ENCODE assay signal across 12 mouse cellular contexts in genomic region chr19:57436586-57437021, GRCm38 (mm10). TPM values are rescaled to one million over a fixed set of nuclear protein-coding genes. Genes with fewer than 3 reads are reported as not detected.
A peak's percentile ranks its signal among the peaks of the same experiment; 100 is the strongest.
DNase-seq lines count a peak whose midpoint lies in the region; ATAC-seq and TF ChIP-seq lines count a peak whose summit lies in the region.
"Had no signal": no experiment of that assay in that cellular context is flagged by ENCODE, and none has a peak within 500 bp of the region (broad histone marks: within the 10 kb centered on the region; RNA-seq: fewer than 3 reads in every experiment).

No protein-coding gene starts in this region.

- DNase-seq in liver, postnatal 0 days, result no peak
- DNase-seq in adrenal gland, postnatal 10 days, result peak; percentile 48
- DNase-seq in kidney, adult 9 months, result peak; percentile 32
- DNase-seq in right cerebral cortex, postnatal 4 days, result no peak
- no peak for DNase-seq in thymus, postnatal 25 days
- DNase-seq: cerebellum, adult 2 months; gastrocnemius, adult 2 months had no signal

- H3K36me3 ChIP-seq in liver, postnatal 0 days (replicated peaks; ENCODE audit: insufficient read depth, low read length), result no peaks in the 10 kb centered on the region
- H3K36me3 ChIP-seq in liver, embryonic 12.5 days, result no peaks in the 10 kb centered on the region
- H3K36me3 ChIP-seq: embryonic facial prominence, embryonic 13.5 days; hindbrain, embryonic 10.5 days had no signal

- no peak overlapping the region for H3K27ac ChIP-seq in liver, postnatal 0 days (ENCODE audit: low read depth)
- no peak overlapping the region for H3K27ac ChIP-seq in liver, embryonic 12.5 days
- H3K27ac ChIP-seq: embryonic facial prominence, embryonic 13.5 days; gastrocnemius, adult 2 months; hindbrain, embryonic 10.5 days had no signal

- no peak for TF ChIP-seq EP300 in liver, postnatal 0 days (IDR thresholded peaks at IDR 0.05; ENCODE audit: low read depth)

- ATAC-seq in liver, postnatal 0 days, result peak; percentile 21; the same call in 1 of the 2 replicates
- ATAC-seq in liver, embryonic 12.5 days, result no peak
- ATAC-seq in megakaryocyte, adult 5-6 weeks (ENCODE audit: poor library complexity, severe bottlenecking), result peak; percentile 40; the same call in 1 of the 2 replicates
- ATAC-seq: activated CD4-positive, CD25-positive, alpha-beta regulatory T cell, adult 4 months had no signal

- H3K4me2 ChIP-seq in liver, postnatal 0 days (ENCODE audit: low read depth, low read length), result no peak overlapping the region
- H3K4me2 ChIP-seq in liver, embryonic 12.5 days, result no peak overlapping the region
- H3K4me2 ChIP-seq: embryonic facial prominence, embryonic 13.5 days had no signal

- no peaks in the 10 kb centered on the region for H3K4me1 ChIP-seq in liver, postnatal 0 days (ENCODE audit: insufficient read depth)
- H3K4me1 ChIP-seq in liver, embryonic 12.5 days, result no peaks in the 10 kb centered on the region
- H3K4me1 ChIP-seq: hindbrain, embryonic 10.5 days had no signal

- no peaks in the 10 kb centered on the region for H3K9me3 ChIP-seq in liver, postnatal 0 days (ENCODE audit: low read length)
- H3K9me3 ChIP-seq in liver, embryonic 12.5 days (replicated peaks), result no peaks in the 10 kb centered on the region
- H3K9me3 ChIP-seq: embryonic facial prominence, embryonic 13.5 days; hindbrain, embryonic 10.5 days had no signal

- no peak overlapping the region for H3K4me3 ChIP-seq in liver, postnatal 0 days (ENCODE audit: low read depth, low read length)
- no peak overlapping the region for H3K4me3 ChIP-seq in liver, embryonic 12.5 days
- H3K4me3 ChIP-seq: embryonic facial prominence, embryonic 13.5 days; gastrocnemius, adult 2 months; hindbrain, embryonic 10.5 days had no signal

- H3K27me3 ChIP-seq in liver, postnatal 0 days (ENCODE audit: insufficient read depth, low read length), result no peaks in the 10 kb centered on the region
- H3K27me3 ChIP-seq in liver, embryonic 12.5 days (replicated peaks), result peaks cover 3% of the 10 kb centered on the region; the same call in 1 of the 2 replicates

- TF ChIP-seq CTCF in liver, postnatal 0 days (IDR thresholded peaks at IDR 0.05; ENCODE audit: low read depth), result no peak

- no peak overlapping the region for H3K9ac ChIP-seq in liver, postnatal 0 days (replicated peaks)
- H3K9ac ChIP-seq in liver, embryonic 12.5 days, result no peak overlapping the region
- H3K9ac ChIP-seq: embryonic facial prominence, embryonic 13.5 days had no signal

- 66% methylated on average over 10 of the region's 10 CpGs for WGBS in liver, postnatal 0 days (ENCODE audit: insufficient replicate concordance)
- WGBS in liver, embryonic 12.5 days (ENCODE audit: insufficient replicate concordance), result 59% methylated on average over 10 of the region's 10 CpGs

RNA-seq across cellular contexts. Expression of gene Trub1, which starts 16.1 kb away (rescaled TPM):
- polyA plus RNA-seq in liver, postnatal 0 days (2015; fragmentation: Nextera tagmentation; extraction: Ambion mirVana), result 7.7 and 8.6 TPM in 2 replicates
- 14.6 and 17.3 TPM in 2 replicates for polyA plus RNA-seq in liver, embryonic 12.5 days (2016; fragmentation: Nextera tagmentation; extraction: Ambion mirVana)
- total RNA-seq in adrenal gland, postnatal 10 days (2021), result 10 to 100 TPM; 16.3 to 18.1 TPM
- 2.1 and 3.9 TPM in 2 replicates for total RNA-seq in megakaryocyte, adult 5-6 weeks (2015)
- total RNA-seq in megakaryocyte, adult 5-6 weeks (2017), result 3.5 and 3.6 TPM in 2 replicates

Comparison
In these comparisons a context has a peak if more than half of its experiments do, and no peak if none do; other contexts are left out.
1. DNase-seq: peak in adrenal gland, postnatal 10 days (single experiment) and kidney, adult 9 months (single experiment); none in liver, postnatal 0 days (single experiment), right cerebral cortex, postnatal 4 days (single experiment) and thymus, postnatal 25 days (single experiment).